Mouse (Mus musculus): ENCODE measurements at regions not wholly inside any gene's neighbourhood (a gene's known extent, or its start where the extent isn't known, plus 50 kb on each side); places are given as distances from the start of the nearest gene placed in this dataset.

- no peak overlapping the region for H3K4me3 ChIP-seq (ENCODE audit: insufficient read depth, low read depth, low read length)
- H3K4me1 ChIP-seq (ENCODE audit: control insufficient read depth, insufficient read depth, insufficient read length, low read length), result no peaks in the 10 kb centered on the region
- H3K27ac ChIP-seq (replicated peaks; ENCODE audit: low read depth, low read length), result no peak overlapping the region
Observed at GRCm38 (mm10) chr11:85966207-85966606, 80.0 kb downstream of the Tbx4 start.

- H3K4me1 ChIP-seq (ENCODE audit: control insufficient read depth, insufficient read depth, insufficient read length, low read length), result no peaks in the 10 kb centered on the region
- H3K27ac ChIP-seq (replicated peaks; ENCODE audit: low read depth, low read length), result no peak overlapping the region
- H3K4me3 ChIP-seq (ENCODE audit: insufficient read depth, low read depth, low read length), result no peak overlapping the region
Observed at GRCm38 (mm10) chr11:85970287-85970686, 84.1 kb downstream of the Tbx4 start.

DNA sequence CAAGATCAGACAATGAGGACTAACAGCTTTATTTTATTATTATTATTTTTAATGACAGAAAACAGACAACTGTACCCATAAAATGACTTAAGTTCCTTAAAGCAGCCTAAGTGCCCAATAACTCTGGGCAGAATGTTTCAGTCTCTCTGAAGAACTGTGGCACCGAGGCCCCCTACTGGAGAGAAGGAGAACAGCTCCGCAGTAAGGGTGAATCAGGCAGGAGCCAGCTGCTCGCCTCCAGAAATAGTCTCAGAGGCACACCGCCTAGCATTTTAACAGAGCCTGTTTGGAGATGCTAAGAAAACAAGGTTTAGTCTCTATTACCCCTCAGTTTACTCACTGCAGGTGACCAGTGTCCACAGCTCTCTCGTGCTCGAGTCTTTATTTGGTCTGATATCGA, 86.2 kb downstream of the Tbx4 start:
- Histone ChIP-seq H3K4me3 (ENCODE audit: insufficient read depth, low read depth, low read length) (no peak overlapping the region), H3K27ac (replicated peaks; ENCODE audit: low read depth, low read length) (no peak overlapping the region), H3K4me1 (ENCODE audit: control insufficient read depth, insufficient read depth, insufficient read length, low read length) (no peaks in the 10 kb centered on the region)

DNA sequence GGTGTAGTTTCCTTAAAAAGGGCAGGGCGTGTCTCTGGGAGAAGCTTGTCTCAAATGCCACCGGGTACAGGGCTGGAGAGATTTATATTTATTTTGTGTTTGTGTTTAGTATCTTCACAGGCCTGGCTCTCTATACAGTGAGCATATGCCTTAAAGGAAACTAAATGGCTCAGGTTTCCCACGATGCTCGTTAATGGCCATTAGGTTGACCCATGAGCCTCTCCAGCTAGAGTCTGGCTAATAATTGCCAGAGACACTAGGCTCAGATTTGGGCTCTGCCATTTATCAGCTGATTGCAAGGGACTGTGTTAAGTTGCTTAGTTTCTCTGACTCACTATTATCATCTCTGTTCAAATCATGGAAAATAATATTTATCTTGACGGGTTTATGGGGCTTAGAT, 87.5 kb downstream of the Tbx4 start:
- Histone ChIP-seq H3K4me3 (ENCODE audit: insufficient read depth, low read depth, low read length) (no peak overlapping the region), H3K27ac (replicated peaks; ENCODE audit: low read depth, low read length) (no peak overlapping the region), H3K4me1 (ENCODE audit: control insufficient read depth, insufficient read depth, insufficient read length, low read length) (no peaks in the 10 kb centered on the region)

DNA sequence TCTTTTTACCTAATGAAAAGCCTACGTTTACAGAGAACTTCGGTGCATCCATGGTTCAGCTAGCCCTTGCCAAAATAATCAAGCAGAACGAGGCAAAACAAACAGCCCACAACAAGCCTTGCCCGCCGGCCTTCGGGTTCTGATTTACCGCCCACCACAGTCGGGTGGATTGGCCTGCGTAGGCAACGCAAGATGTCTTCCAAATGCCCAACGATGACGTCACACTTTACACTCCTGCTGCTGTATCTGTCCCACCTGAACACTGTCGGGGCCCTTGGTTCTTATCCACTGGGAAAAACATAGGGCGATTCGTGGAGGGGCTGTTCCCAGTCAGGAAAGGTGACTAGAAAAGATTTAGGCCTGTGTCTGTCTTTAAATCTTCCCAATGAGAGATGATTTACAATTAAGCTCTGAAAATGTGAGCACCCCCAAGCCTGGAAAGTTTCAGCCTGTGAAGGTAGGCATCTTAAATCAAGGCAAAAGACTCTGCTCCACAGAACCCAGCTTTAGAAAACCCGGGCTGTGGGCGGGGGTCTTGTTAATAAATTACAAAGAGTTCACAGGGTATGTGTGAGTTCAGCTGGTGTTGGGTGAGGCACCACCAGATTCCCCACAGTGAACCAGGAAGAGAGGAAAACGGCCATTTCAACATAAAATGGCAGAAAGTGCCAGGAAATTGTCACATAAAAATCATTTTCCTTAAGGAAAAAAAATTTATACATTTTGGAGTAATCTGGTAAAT, 90.6 kb downstream of the Tbx4 start:
- Histone ChIP-seq H3K4me1 (ENCODE audit: control insufficient read depth, insufficient read depth, insufficient read length, low read length) (peaks cover 3% of the 10 kb centered on the region; the same call in 1 of the 2 replicates), H3K27ac (replicated peaks; ENCODE audit: low read depth, low read length) (no peak overlapping the region), H3K4me3 (ENCODE audit: insufficient read depth, low read depth, low read length) (no peak overlapping the region)

DNA sequence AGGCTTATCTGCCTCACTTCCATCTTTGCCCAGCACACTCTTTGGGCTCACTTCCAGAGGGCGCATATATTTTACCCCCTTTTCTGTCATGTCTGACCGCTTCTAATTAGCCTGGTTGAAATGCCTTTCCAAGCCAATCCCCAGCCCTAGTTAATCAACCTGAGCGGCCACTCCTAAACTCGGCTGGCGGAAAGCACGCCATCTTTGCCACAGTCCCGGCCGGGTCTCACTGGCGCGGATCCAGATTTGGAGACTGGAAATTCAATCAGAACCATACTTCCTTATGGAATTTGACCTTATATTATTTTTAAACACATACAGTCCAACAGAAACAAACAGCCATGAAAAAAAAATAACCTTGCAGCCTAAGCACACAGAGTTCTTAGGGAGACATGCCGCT, 94.2 kb downstream of the Tbx4 start:
- Histone ChIP-seq H3K4me3 (ENCODE audit: insufficient read depth, low read depth, low read length) (no peak overlapping the region), H3K27ac (replicated peaks; ENCODE audit: low read depth, low read length) (no peak overlapping the region), H3K4me1 (ENCODE audit: control insufficient read depth, insufficient read depth, insufficient read length, low read length) (peaks cover 3% of the 10 kb centered on the region; the same call in 1 of the 2 replicates)

- peaks cover 3% of the 10 kb centered on the region; the same call in 1 of the 2 replicates for H3K4me1 ChIP-seq (ENCODE audit: control insufficient read depth, insufficient read depth, insufficient read length, low read length)
- no peak overlapping the region for H3K4me3 ChIP-seq (ENCODE audit: insufficient read depth, low read depth, low read length)
- no peak overlapping the region for H3K27ac ChIP-seq (replicated peaks; ENCODE audit: low read depth, low read length)
Observed at GRCm38 (mm10) chr11:85981561-85981960, 95.3 kb downstream of the Tbx4 start.

- Histone ChIP-seq H3K4me3 (ENCODE audit: insufficient read depth, low read depth, low read length) (no peak overlapping the region), H3K4me1 (ENCODE audit: control insufficient read depth, insufficient read depth, insufficient read length, low read length) (no peaks in the 10 kb centered on the region; the same call in 1 of the 2 replicates), H3K27ac (replicated peaks; ENCODE audit: low read depth, low read length) (no peak overlapping the region)
Observed at GRCm38 (mm10) chr11:85986338-85986737, 100.1 kb downstream of the Tbx4 start.

GRCm38 (mm10) chr11:85987181-85987580, 101.0 kb downstream of the Tbx4 start:
- no peaks in the 10 kb centered on the region; the same call in 1 of the 2 replicates for H3K4me1 ChIP-seq (ENCODE audit: control insufficient read depth, insufficient read depth, insufficient read length, low read length)
- H3K4me3 ChIP-seq (ENCODE audit: insufficient read depth, low read depth, low read length), result no peak overlapping the region
- no peak overlapping the region for H3K27ac ChIP-seq (replicated peaks; ENCODE audit: low read depth, low read length)

GRCm38 (mm10) chr11:85989536-85989935, 103.3 kb downstream of the Tbx4 start:
- H3K27ac ChIP-seq (replicated peaks; ENCODE audit: low read depth, low read length), result no peak overlapping the region
- no peak overlapping the region for H3K4me3 ChIP-seq (ENCODE audit: insufficient read depth, low read depth, low read length)
- no peaks in the 10 kb centered on the region; the same call in 1 of the 2 replicates for H3K4me1 ChIP-seq (ENCODE audit: control insufficient read depth, insufficient read depth, insufficient read length, low read length)

DNA sequence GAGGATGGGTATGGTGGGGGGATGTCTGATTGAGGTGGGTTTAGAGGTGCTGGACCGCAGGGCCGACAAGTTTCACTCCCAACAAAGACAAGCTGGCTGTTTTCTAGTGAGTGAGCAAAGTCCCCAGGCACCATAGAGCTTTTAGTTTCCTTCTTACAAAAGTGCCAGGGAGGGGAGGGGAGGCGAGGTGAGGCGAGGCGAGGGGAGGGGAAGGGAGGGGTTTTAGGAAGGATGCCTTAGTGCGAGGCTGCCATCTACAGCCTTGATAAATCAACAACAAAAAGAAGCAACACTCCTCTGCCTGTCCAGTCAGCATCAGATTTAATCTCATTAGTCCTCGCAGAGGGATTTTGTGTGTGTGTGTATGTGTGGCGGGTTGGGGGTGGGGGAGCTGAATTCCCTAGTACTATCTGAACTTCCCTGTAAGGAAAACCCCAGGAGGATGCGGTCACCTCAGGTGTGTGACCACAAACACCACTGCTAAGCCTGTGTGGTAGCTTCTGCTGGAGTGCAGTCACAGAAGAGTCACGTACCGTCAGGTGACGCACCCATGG, 103.8 kb downstream of the Tbx4 start:
- Histone ChIP-seq H3K4me1 (ENCODE audit: control insufficient read depth, insufficient read depth, insufficient read length, low read length) (peaks cover under 1% of the 10 kb centered on the region; the same call in 1 of the 2 replicates), H3K27ac (replicated peaks; ENCODE audit: low read depth, low read length) (no peak overlapping the region), H3K4me3 (ENCODE audit: insufficient read depth, low read depth, low read length) (no peak overlapping the region)

DNA sequence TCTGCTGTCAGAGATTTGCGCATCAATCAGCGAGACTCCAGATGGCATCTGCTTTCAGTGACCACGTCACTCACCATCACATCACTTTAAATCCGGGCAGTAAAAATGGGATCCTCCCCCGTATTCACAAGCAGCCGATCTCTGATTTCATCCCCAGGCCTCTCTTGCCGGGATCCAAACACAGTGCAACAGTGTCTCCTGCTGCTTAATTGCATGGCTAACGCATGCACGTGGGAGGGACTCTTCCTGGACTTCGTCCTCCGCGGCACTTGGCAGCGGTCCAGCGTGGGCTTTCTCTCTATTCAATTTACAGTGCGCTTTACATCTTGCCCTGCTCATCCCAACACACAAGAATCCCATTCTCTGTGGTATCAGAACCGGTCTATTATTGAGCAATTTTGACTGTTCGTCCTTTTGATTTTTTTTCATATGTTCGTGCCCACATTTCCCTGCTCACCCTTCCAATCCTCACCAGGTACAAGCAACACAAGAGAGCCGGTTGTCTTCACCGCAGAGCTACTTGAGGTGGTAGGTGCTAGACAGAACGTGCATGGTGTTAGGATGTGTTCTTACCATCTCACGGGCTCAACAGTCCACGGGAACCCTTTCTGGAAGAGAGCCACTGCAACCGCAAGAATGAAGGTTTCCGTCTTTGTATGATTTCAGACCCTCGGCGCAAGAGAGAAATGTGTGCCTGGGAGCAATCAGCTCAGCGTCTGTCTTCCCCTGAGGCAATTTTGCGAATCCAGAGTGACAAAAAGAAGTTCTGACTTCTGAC, 109.3 kb downstream of the Tbx4 start:
- Histone ChIP-seq H3K27ac (replicated peaks; ENCODE audit: low read depth, low read length) (no peak overlapping the region), H3K4me3 (ENCODE audit: insufficient read depth, low read depth, low read length) (peak overlapping the region; percentile 27), H3K4me1 (ENCODE audit: control insufficient read depth, insufficient read depth, insufficient read length, low read length) (0 out of 2 replicates have a peak, but pooled peaks cover 7% of the 10 kb centered on the region)

DNA sequence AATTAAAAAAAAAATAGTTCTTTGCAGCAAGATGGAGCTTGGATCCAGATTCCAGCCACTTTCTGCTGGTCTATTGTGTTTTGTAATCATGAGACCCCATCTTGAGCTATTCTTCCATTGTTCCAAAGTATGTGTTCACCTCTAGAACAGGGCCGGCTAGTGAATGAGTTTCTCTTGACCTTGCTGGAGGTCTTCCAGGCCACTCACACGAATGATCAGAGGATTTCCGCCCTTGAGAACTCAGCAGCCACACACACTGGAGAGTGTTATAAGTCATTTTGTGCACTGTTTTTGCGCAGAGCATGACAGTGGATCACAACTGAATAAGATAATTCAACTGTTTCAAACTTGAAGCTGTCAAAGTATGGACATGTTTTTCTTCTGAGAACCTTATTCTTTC, 110.5 kb downstream of the Tbx4 start:
- Histone ChIP-seq H3K4me1 (ENCODE audit: control insufficient read depth, insufficient read depth, insufficient read length, low read length) (0 out of 2 replicates have a peak, but pooled peaks cover 7% of the 10 kb centered on the region), H3K4me3 (ENCODE audit: insufficient read depth, low read depth, low read length) (no peak overlapping the region), H3K27ac (replicated peaks; ENCODE audit: low read depth, low read length) (no peak overlapping the region)

GRCm38 (mm10) chr11:86003341-86003740, 117.1 kb downstream of the Tbx4 start:
- Histone ChIP-seq H3K27ac (replicated peaks; ENCODE audit: low read depth, low read length) (no peak overlapping the region), H3K4me3 (ENCODE audit: insufficient read depth, low read depth, low read length) (no peak overlapping the region)

DNA sequence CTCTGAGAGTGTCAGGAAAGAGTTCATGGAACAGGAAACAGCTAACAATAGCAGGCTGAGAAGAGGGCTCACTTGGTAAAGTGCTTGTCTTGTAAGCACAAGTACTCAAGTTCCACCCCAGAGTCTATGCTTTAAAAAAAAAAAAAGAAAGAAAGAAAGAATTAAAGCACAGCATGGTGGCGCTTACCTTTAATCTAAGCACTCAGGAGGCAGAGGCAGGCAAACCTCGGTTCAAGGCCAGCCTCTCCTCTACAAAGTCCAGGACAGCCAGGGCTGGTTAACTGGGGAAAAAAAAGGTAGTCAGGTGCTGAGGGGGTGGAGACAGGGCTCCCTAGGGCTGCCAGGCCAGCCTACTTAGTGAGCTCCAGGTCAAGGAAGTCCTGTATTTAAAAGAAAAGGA, 119.1 kb downstream of the Tbx4 start:
- Histone ChIP-seq H3K27ac (replicated peaks; ENCODE audit: low read depth, low read length) (no peak overlapping the region), H3K4me3 (ENCODE audit: insufficient read depth, low read depth, low read length) (no peak overlapping the region), H3K4me1 (ENCODE audit: control insufficient read depth, insufficient read depth, insufficient read length, low read length) (no peaks in the 10 kb centered on the region; the same call in 1 of the 2 replicates)

More at GRCm38 (mm10) chr11:86003341-86003740, 117.1 kb downstream of the Tbx4 start:
- H3K4me1 ChIP-seq (ENCODE audit: control insufficient read depth, insufficient read depth, insufficient read length, low read length), result no peaks in the 10 kb centered on the region; the same call in 1 of the 2 replicates

Measured in brown adipose tissue, adult 24 weeks (tissue).